Mouse (Mus musculus) frontal cortex, adult (tissue): ENCODE data around the gene N4bp2l2.

Source experiments
- ATAC-seq: cut with Nextera tagmentation; 2 replicates; pipeline ENCODE4 v1.9.2; 2017; ENCODE audit warnings: mild to moderate bottlenecking, moderate library complexity, mixed read lengths; ENCODE audit not compliant: low TSS enrichment

N4bp2l2 gene

GRCm38 (mm10) chr5:150566226-150566625 is 99.8 kb downstream of the N4bp2l2 start:
- ATAC-seq, result peak; percentile 96

DNA sequence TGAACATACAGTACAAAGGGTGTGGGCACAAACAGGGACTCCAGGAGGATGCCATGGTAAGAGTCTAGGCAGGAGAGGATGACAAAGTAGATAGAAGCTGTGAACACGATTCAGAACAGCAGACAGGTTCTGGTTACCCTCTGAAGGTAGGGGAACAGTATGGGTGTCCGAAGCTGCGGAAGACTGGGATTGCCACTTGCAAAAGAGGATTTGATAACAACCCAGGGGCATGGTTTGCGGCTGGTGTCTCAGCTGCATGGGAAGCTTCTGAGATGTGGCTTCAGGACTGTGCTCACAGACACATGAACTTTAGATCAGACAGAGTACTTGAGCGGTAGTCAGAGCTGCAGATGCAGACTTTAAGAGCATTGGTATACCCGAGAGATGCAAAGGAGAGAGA is 101.6 kb downstream of the N4bp2l2 start:
- ATAC-seq, result no peak

DNA sequence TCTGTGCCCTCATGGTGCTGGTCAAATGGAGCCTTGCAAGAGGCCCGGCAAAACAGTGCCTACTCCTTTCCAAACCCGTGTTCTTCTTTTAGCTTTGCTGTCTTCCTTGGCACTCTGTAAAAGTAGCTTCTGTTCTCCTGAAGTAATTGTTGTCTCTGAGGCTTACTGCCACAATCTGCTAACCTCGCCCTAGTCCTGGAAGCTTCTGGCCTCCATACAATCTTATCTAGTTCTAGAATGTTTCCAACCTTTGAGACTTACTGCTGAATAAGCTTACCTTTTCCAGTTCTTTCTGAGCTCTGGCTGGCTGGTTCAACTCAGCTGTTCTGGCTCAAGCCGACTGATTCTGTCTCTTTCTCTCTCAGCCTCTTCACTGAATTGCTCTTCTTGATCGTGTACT is 104.2 kb downstream of the N4bp2l2 start:
- ATAC-seq, result no peak

DNA sequence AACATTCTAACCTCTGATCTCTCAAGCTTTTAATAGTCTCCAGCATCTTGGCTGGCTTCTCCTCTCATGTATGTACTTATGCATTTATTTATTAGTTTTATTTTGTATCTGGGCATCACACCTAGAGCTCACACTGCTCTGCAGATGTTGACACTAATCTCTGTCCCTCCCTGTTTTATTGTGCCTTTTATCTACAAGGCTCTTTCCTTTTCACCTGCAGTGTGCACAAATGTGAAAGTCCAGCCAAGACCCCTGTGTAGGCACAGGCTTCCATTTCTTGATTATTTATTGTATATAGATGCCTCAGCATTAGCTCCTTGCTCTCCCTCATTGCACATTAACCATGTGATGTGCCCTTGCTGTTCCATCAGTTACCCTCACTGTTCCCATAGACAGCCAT is 104.6 kb downstream of the N4bp2l2 start:
- ATAC-seq, result no peak

DNA sequence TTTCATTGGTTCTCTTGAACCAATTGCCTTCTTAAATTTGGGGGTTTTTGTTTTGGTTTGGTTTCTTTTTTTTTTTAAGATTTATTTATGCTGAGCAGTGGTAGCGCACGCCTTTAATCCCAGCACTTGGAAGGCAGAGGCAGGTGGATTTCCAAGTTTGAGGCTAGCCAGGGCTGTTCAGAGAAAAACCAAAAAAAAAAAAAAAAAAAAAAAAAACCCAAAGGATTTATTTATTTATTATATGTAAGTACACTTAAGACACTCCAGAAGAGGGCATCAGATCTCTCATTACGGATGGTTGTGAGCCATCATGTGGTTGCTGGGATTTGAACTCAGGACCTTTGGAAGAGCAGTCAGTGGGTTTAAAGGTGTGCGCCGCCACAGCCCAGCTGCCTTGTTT is 105.1 kb downstream of the N4bp2l2 start:
- no peak for ATAC-seq

DNA sequence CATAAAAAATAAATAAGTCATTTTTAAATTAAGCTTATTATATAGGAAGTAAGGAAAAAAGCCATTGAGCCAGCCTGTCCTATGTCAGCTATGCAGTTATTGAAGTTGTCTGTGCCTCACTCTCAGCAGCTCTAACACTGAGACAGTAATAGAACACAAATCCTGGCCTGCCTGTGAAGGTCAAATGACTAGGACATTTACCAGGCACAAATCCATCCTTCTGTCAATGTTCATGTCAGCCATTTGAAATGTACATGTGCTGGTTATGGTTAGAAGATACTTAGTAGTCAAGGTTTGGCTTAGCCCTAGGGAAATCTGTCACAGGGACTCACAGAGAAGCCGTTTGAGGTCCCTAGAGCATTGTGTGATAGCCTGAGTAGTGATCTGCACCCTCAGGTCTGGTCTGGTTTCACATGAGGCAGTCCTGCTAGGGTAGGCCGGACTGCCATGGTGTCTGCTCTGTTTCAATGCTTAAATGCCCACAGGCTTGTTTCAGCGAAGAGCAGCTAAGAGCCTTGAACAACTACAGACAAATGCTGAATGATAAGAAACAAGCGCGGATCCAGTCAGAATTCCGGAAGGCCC is 106.4 kb downstream of the N4bp2l2 start:
- ATAC-seq, result no peak
